Mouse (Mus musculus): Measurements from ENCODE around the gene Ribc2. TPM values are rescaled to one million over a fixed set of nuclear protein-coding genes. Genes with fewer than 3 reads are reported as not detected.

Ribc2 gene
- polyA plus RNA-seq, 1 experiment from 2014 or later = 0.26 TPM

GRCm38 (mm10) chr15:85180368-85180767 is 48.5 kb downstream of the Ribc2 start:
- no peak overlapping the region for H3K4me3 ChIP-seq (replicated peaks)
- H3K36me3 ChIP-seq = no peaks in the 10 kb centered on the region
- no peak overlapping the region for H3K9ac ChIP-seq
- no peak overlapping the region for H3K4me2 ChIP-seq
- peaks cover 8% of the 10 kb centered on the region; the same call in 1 of the 2 replicates for H3K4me1 ChIP-seq
- no peaks in the 10 kb centered on the region for H3K9me3 ChIP-seq
- no peak for ATAC-seq (ENCODE audit: insufficient read depth, low FRiP score, low read depth)
- peak overlapping the region; percentile 75 for H3K27ac ChIP-seq
- no peaks in the 10 kb centered on the region for H3K27me3 ChIP-seq (replicated peaks)

GRCm38 (mm10) chr15:85182063-85182462 is 50.2 kb downstream of the Ribc2 start:
- Histone ChIP-seq H3K9ac (no peak overlapping the region), H3K4me1 (peaks cover 8% of the 10 kb centered on the region; the same call in 1 of the 2 replicates), H3K27ac (no peak overlapping the region), H3K36me3 (no peaks in the 10 kb centered on the region), H3K27me3 (replicated peaks) (no peaks in the 10 kb centered on the region), H3K4me3 (replicated peaks) (no peak overlapping the region), H3K4me2 (no peak overlapping the region), H3K9me3 (no peaks in the 10 kb centered on the region)
- no peak for ATAC-seq (ENCODE audit: insufficient read depth, low FRiP score, low read depth)
- WGBS = 84% methylated on average over 4 of the region's 4 CpGs

GRCm38 (mm10) chr15:85186916-85187315 is 55.0 kb downstream of the Ribc2 start:
- ATAC-seq (ENCODE audit: insufficient read depth, low FRiP score, low read depth) = no peak
- 59% methylated on average over 7 of the region's 7 CpGs for WGBS
- Histone ChIP-seq H3K9me3 (no peaks in the 10 kb centered on the region), H3K9ac (no peak overlapping the region), H3K27me3 (replicated peaks) (no peaks in the 10 kb centered on the region), H3K4me1 (no peaks in the 10 kb centered on the region), H3K4me3 (replicated peaks) (no peak overlapping the region), H3K36me3 (no peaks in the 10 kb centered on the region), H3K4me2 (no peak overlapping the region), H3K27ac (no peak overlapping the region)

DNA sequence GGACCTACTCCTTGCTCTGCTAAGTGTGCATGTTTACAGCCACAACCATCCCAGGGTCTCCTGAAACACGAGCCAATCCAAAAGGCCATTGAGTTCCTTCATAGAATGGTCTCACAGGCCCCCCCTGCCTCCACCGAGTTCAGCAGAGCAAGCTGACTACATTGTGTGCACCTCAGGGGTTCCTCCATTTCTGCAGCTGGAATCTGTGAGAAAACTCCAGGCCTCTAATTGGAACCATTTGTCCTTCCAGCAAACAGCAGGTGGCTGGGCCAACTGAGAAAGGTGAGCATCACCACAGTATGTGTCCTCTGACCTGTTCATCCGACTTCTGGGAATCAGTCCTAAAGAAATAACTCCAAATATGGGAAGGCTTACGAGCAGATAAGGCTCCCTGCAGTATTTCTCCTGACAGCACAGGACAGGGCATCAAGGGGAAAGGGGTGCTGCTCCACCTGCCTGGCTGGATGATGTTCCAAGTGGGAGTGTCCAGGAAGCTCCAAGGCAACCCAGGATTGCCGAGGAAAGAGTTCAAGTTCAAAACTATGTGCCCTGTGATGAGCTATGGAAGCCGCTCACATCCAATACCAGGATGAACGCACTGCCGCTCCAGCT is 56.4 kb downstream of the Ribc2 start:
- no peaks in the 10 kb centered on the region for H3K36me3 ChIP-seq
- H3K4me2 ChIP-seq = no peak overlapping the region
- no peak for ATAC-seq (ENCODE audit: insufficient read depth, low FRiP score, low read depth)
- no peak overlapping the region for H3K9ac ChIP-seq
- no peaks in the 10 kb centered on the region for H3K27me3 ChIP-seq (replicated peaks)
- H3K4me1 ChIP-seq = no peaks in the 10 kb centered on the region
- H3K4me3 ChIP-seq (replicated peaks) = no peak overlapping the region
- H3K27ac ChIP-seq = no peak overlapping the region
- H3K9me3 ChIP-seq = no peaks in the 10 kb centered on the region
- WGBS = 57% methylated on average over 8 of the region's 8 CpGs

Other genes starting within 250 kb of the Ribc2 start
- gene Gm29666, start 212.0 kb upstream of the Ribc2 start, polyA plus RNA-seq (2015; fragmentation: Nextera tagmentation; extraction: Ambion mirVana) = 0.64 and 0.77 TPM in 2 replicates
- gene Nup50, start 208.7 kb upstream of the Ribc2 start, polyA plus RNA-seq (2015; fragmentation: Nextera tagmentation; extraction: Ambion mirVana) = 33.8 and 35.5 TPM in 2 replicates
- gene 5031439G07Rik, start 143.5 kb upstream of the Ribc2 start, polyA plus RNA-seq (2015; fragmentation: Nextera tagmentation; extraction: Ambion mirVana) = 13.7 and 16.2 TPM in 2 replicates
- gene Upk3a, start 114.9 kb upstream of the Ribc2 start, polyA plus RNA-seq (2015; fragmentation: Nextera tagmentation; extraction: Ambion mirVana) = 6.8 and 8.6 TPM in 2 replicates
- gene Fam118a, start 103.1 kb upstream of the Ribc2 start, polyA plus RNA-seq (2015; fragmentation: Nextera tagmentation; extraction: Ambion mirVana) = 29.8 and 30.4 TPM in 2 replicates
- 0.15 and 0.18 TPM in 2 replicates for gene Smc1b, start 114 bp upstream of the Ribc2 start, polyA plus RNA-seq (2015; fragmentation: Nextera tagmentation; extraction: Ambion mirVana)
- gene Fbln1, start 73.9 kb downstream of the Ribc2 start, polyA plus RNA-seq (2015; fragmentation: Nextera tagmentation; extraction: Ambion mirVana) = 209 and 235 TPM in 2 replicates
- 231 and 251 TPM in 2 replicates for gene Atxn10, start 204.2 kb downstream of the Ribc2 start, polyA plus RNA-seq (2015; fragmentation: Nextera tagmentation; extraction: Ambion mirVana)

Data from stomach, embryonic 15.5 days (tissue).